Mouse (Mus musculus): ENCODE results near the gene Adam15. TPM values are rescaled to one million over a fixed set of nuclear protein-coding genes. Genes with fewer than 3 reads are reported as not detected.

Adam15 gene
- 5.7 and 6.1 TPM in 2 replicates for polyA plus RNA-seq (2012; rRNA removed)

GRCm38 (mm10) chr3:89349869-89350501 is at the start of gene Adam15:
Gene Adam15 (minus strand): TSS chr3:89349996.

DNA sequence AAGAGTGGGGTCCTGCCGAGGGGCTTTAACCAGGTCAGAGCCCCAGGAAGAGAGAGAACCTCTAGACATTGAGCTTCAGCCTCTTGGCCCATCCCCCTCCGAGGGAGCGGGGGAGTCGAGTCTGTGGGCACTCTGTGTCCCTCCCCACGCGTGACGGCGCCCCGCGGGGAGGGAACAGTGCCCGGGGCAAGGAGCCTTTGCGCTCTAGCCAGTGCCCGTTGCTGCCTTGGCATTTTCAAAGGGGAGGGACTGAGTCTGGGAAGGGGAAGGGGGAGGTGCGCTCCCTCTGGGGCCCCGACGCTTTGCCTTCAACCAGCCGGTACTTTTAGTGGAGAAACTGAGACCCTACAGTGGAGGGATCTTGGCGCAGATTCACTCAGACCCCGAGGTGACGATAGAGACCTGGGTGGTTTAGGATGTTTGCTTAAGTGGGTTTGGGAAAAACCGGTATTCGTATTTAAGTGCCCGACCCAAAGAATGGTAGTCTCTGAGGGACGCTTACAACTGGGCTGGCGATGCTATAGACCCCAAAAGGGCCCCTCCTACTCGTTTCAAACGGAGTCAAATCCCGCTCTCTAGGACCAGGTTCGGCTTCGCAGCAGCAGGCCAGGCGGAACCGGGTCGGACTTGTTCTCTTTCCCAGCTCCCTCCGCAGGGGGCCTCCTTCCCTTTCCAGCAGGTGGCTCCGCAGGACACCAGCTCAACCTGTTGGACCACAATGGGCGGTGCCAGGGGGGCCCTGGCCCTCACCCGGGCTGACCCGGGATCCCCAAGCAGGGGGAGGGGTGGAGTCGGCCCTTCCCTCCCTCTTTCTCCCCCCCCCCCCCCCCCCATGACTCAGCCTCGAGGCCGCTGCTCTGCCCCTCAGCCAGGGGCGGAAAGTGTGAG is 44.5 kb upstream of the Adam15 start, which contains the start of gene Zbtb7b:
Zbtb7b (minus strand) TSS at position 771 of the 888 bp plus-strand sequence.

GRCm38 (mm10) chr3:89365153-89365485 is 15.3 kb upstream of the Adam15 start, which contains the start of gene Dcst1:
Gene Dcst1 (minus strand): TSS chr3:89365253.

GRCm38 (mm10) chr3:89361675-89362074 is 11.9 kb upstream of the Adam15 start, which contains the start of gene Dcst2:
Gene Dcst2 (plus strand): TSS chr3:89361975.

GRCm38 (mm10) chr3:89337721-89338578 is 11.8 kb downstream of the Adam15 start, which contains the start of gene Efna4:
Gene Efna4 (minus strand): TSS chr3:89338028.

DNA sequence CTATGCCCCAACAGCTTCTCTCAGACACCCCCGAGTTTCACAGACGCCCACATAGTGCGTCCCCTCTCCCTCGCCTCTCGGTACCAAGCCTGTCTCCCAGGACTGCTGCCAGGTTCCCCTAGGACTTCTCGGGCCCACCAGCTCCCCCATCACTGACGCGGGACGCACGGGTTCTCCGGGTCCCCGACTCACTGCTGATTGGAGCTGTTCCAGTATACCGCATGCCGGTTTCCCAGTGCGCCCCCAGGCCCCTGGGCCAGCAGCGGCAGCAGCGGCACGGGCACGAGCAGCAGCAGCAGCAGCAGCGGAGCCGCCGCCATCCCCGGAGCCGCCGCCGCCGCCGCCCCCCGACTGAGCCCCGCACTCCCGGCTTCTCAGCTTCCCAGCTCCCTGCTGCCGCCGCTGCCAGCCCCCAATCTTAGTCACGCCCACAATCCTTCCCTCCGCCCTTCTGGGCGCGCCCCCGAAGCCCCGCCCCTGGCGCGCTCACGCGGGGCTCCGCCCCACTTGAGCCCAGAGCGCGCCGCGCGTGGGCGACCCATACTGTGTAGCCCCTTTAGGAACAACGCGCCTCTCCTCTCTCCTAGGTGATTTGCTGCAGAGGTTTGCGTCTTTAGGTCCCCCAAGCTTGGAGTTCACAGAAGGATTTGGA is 27.2 kb downstream of the Adam15 start, which contains the start of gene Efna3:
Efna3 (minus strand) TSS at position 452 of the 652 bp plus-strand sequence.

Other genes with a start within 250 kb of the Adam15 start
- gene Gm43738, start 248.9 kb downstream of the Adam15 start, polyA plus RNA-seq (2012; rRNA removed) = not detected in 2 replicates
- 120 and 142 TPM in 2 replicates for gene Fdps, start 248.0 kb downstream of the Adam15 start, polyA plus RNA-seq (2012; rRNA removed)
- 123 and 144 TPM in 2 replicates for gene Pklr, start 213.9 kb downstream of the Adam15 start, polyA plus RNA-seq (2012; rRNA removed)
- 0.23 and 0.28 TPM in 2 replicates for gene Hcn3, start 189.8 kb downstream of the Adam15 start, polyA plus RNA-seq (2012; rRNA removed)
- 26.2 and 28.4 TPM in 2 replicates for gene Clk2, start 185.2 kb downstream of the Adam15 start, polyA plus RNA-seq (2012; rRNA removed)
- 31.9 and 35.9 TPM in 2 replicates for gene Scamp3, start 172.5 kb downstream of the Adam15 start, polyA plus RNA-seq (2012; rRNA removed)
- 3.6 and 3.7 TPM in 2 replicates for gene Fam189b, start 166.9 kb downstream of the Adam15 start, polyA plus RNA-seq (2012; rRNA removed)
- 14.6 and 18.2 TPM in 2 replicates for gene Gba, start 147.1 kb downstream of the Adam15 start, polyA plus RNA-seq (2012; rRNA removed)
- gene Thbs3, start 134.8 kb downstream of the Adam15 start, polyA plus RNA-seq (2012; rRNA removed) = 1.1 and 3.1 TPM in 2 replicates
- gene Mtx1, start 122.9 kb downstream of the Adam15 start, polyA plus RNA-seq (2012; rRNA removed) = 71.4 and 87.2 TPM in 2 replicates
- 0.08 and 0.14 TPM in 2 replicates for gene Muc1, start 120.9 kb downstream of the Adam15 start, polyA plus RNA-seq (2012; rRNA removed)
- gene Krtcap2, start 104.0 kb downstream of the Adam15 start, polyA plus RNA-seq (2012; rRNA removed) = 23.3 and 25.5 TPM in 2 replicates
- gene Trim46, start 103.7 kb downstream of the Adam15 start, polyA plus RNA-seq (2012; rRNA removed) = 0.19 and 0.23 TPM in 2 replicates
- 82.7 and 87.0 TPM in 2 replicates for gene Dpm3, start 90.6 kb downstream of the Adam15 start, polyA plus RNA-seq (2012; rRNA removed)
- gene Slc50a1, start 79.4 kb downstream of the Adam15 start, polyA plus RNA-seq (2012; rRNA removed) = 14.5 and 16.6 TPM in 2 replicates
- 3.6 and 3.7 TPM in 2 replicates for gene Efna1, start 68.9 kb downstream of the Adam15 start, polyA plus RNA-seq (2012; rRNA removed)
- 0.03 and 0.15 TPM in 2 replicates for gene Efna3, start 27.0 kb downstream of the Adam15 start, polyA plus RNA-seq (2012; rRNA removed)
- 0.82 and 0.97 TPM in 2 replicates for gene Efna4, start 12.0 kb downstream of the Adam15 start, polyA plus RNA-seq (2012; rRNA removed)
- gene Dcst2, start 12.0 kb upstream of the Adam15 start, polyA plus RNA-seq (2012; rRNA removed) = 0.03 and 0.06 TPM in 2 replicates
- gene Dcst1, start 15.3 kb upstream of the Adam15 start, polyA plus RNA-seq (2012; rRNA removed) = 0.01 TPM in 1 of 2 replicates, not detected in the other
- gene Zbtb7b, start 44.8 kb upstream of the Adam15 start, polyA plus RNA-seq (2012; rRNA removed) = 5.4 and 7.3 TPM in 2 replicates
- gene Lenep, start 52.8 kb upstream of the Adam15 start, polyA plus RNA-seq (2012; rRNA removed) = 0.49 and 0.61 TPM in 2 replicates
- 9.2 and 9.8 TPM in 2 replicates for gene Flad1, start 61.9 kb upstream of the Adam15 start, polyA plus RNA-seq (2012; rRNA removed)
- gene Cks1b, start 68.4 kb upstream of the Adam15 start, polyA plus RNA-seq (2012; rRNA removed) = 124 and 141 TPM in 2 replicates
- 34.7 and 39.6 TPM in 2 replicates for gene Shc1, start 68.4 kb upstream of the Adam15 start, polyA plus RNA-seq (2012; rRNA removed)
- 13.1 and 15.0 TPM in 2 replicates for gene Pygo2, start 80.2 kb upstream of the Adam15 start, polyA plus RNA-seq (2012; rRNA removed)
- gene Pbxip1, start 86.7 kb upstream of the Adam15 start, polyA plus RNA-seq (2012; rRNA removed) = 2.9 and 3.3 TPM in 2 replicates
- 33.0 and 35.2 TPM in 2 replicates for gene Pmvk, start 104.5 kb upstream of the Adam15 start, polyA plus RNA-seq (2012; rRNA removed)
- 0.01 and 0.08 TPM in 2 replicates for gene Kcnn3, start 170.2 kb upstream of the Adam15 start, polyA plus RNA-seq (2012; rRNA removed)

All from liver, embryonic 14 days (tissue).